Mouse (Mus musculus): ENCODE measurements around the gene Art1. TPM values are rescaled to one million over a fixed set of nuclear protein-coding genes. Genes with fewer than 3 reads are reported as not detected.

The Art1 gene
- polyA plus RNA-seq (2012; rRNA removed) = not detected in 2 replicates

- H3K27me3 ChIP-seq (ENCODE audit: control insufficient read depth, insufficient read depth, low read length) = no peaks in the 10 kb centered on the region
- no peak within 1 kb of the TSS for H3K4me3 ChIP-seq (replicated peaks; ENCODE audit: insufficient read depth, low read depth, low read length)
- no peak within 1 kb of the TSS for H3K27ac ChIP-seq (ENCODE audit: insufficient read depth, low read length)
- no peak for TF ChIP-seq POLR2A (IDR thresholded peaks at IDR 0.05; ENCODE audit: borderline replicate concordance, insufficient read depth, low read length)
- no peak for TF ChIP-seq CTCF (IDR thresholded peaks at IDR 0.05; ENCODE audit: borderline replicate concordance, insufficient read depth, low read depth, low read length)
- H3K4me1 ChIP-seq (ENCODE audit: control insufficient read depth, insufficient read depth, low read length) = no peaks in the 10 kb centered on the region
- 73% methylated on average over 5 of the region's 5 CpGs for WGBS
- DNase-seq = no peak
These were observed at the start of gene Art1 for GRCm38 (mm10) chr7:102101487-102101886. Art1 (plus strand) TSS chr7:102101743.

- WGBS = 90% methylated on average over 3 of the region's 3 CpGs
- TF ChIP-seq CTCF (IDR thresholded peaks at IDR 0.05; ENCODE audit: borderline replicate concordance, insufficient read depth, low read depth, low read length) (no peak), POLR2A (IDR thresholded peaks at IDR 0.05; ENCODE audit: borderline replicate concordance, insufficient read depth, low read length) (no peak)
- DNase-seq = no peak
- no peaks in the 10 kb centered on the region for H3K27me3 ChIP-seq (ENCODE audit: control insufficient read depth, insufficient read depth, low read length)
- H3K4me1 ChIP-seq (ENCODE audit: control insufficient read depth, insufficient read depth, low read length) = peaks cover 2% of the 10 kb centered on the region; the same call in 1 of the 2 replicates
- H3K27ac ChIP-seq (ENCODE audit: insufficient read depth, low read length) = no peak overlapping the region
- H3K4me3 ChIP-seq (replicated peaks; ENCODE audit: insufficient read depth, low read depth, low read length) = no peak overlapping the region
These were observed 40.2 kb upstream of the Art1 start for GRCm38 (mm10) chr7:102061353-102061752.

- 92% methylated on average over 1 of the region's 1 CpGs for WGBS
- no peak for DNase-seq
These were observed 39.3 kb upstream of the Art1 start for GRCm38 (mm10) chr7:102062203-102062602.

GRCm38 (mm10) chr7:102063891-102064290, 37.7 kb upstream of the Art1 start:
- TF ChIP-seq POLR2A (IDR thresholded peaks at IDR 0.05; ENCODE audit: borderline replicate concordance, insufficient read depth, low read length) (no peak), CTCF (IDR thresholded peaks at IDR 0.05; ENCODE audit: borderline replicate concordance, insufficient read depth, low read depth, low read length) (no peak)
- Histone ChIP-seq H3K27ac (ENCODE audit: insufficient read depth, low read length) (no peak overlapping the region), H3K4me1 (ENCODE audit: control insufficient read depth, insufficient read depth, low read length) (no peaks in the 10 kb centered on the region; the same call in 1 of the 2 replicates), H3K4me3 (replicated peaks; ENCODE audit: insufficient read depth, low read depth, low read length) (peak overlapping the region; percentile 72), H3K27me3 (ENCODE audit: control insufficient read depth, insufficient read depth, low read length) (no peaks in the 10 kb centered on the region)
- WGBS = 88% methylated on average over 9 of the region's 9 CpGs
- DNase-seq = no peak

More at GRCm38 (mm10) chr7:102062203-102062602, 39.3 kb upstream of the Art1 start:
- Histone ChIP-seq H3K4me3 (replicated peaks; ENCODE audit: insufficient read depth, low read depth, low read length) (no peak overlapping the region), H3K27ac (ENCODE audit: insufficient read depth, low read length) (no peak overlapping the region), H3K4me1 (ENCODE audit: control insufficient read depth, insufficient read depth, low read length) (no peaks in the 10 kb centered on the region; the same call in 1 of the 2 replicates), H3K27me3 (ENCODE audit: control insufficient read depth, insufficient read depth, low read length) (no peaks in the 10 kb centered on the region)
- TF ChIP-seq CTCF (IDR thresholded peaks at IDR 0.05; ENCODE audit: borderline replicate concordance, insufficient read depth, low read depth, low read length) = no peak
- no peak for TF ChIP-seq POLR2A (IDR thresholded peaks at IDR 0.05; ENCODE audit: borderline replicate concordance, insufficient read depth, low read length)

GRCm38 (mm10) chr7:102064655-102065045, 36.9 kb upstream of the Art1 start:
- 2% methylated on average over 9 of the region's 9 CpGs for WGBS

GRCm38 (mm10) chr7:102065046-102065891, 36.3 kb upstream of the Art1 start, which contains the start of the genes Rnf121, Xndc1 and Xntrpc:
Rnf121 (minus strand) TSS chr7:102065469.
Xndc1 (plus strand) TSS chr7:102065511.
Xntrpc (plus strand) TSS chr7:102065713.
- Histone ChIP-seq H3K27me3 (ENCODE audit: control insufficient read depth, insufficient read depth, low read length) (no peaks in the 10 kb centered on the region), H3K27ac (ENCODE audit: insufficient read depth, low read length) (peak within 1 kb of the TSS; percentile 57), H3K4me3 (replicated peaks; ENCODE audit: insufficient read depth, low read depth, low read length) (peak within 1 kb of the TSS; percentile 72), H3K4me1 (ENCODE audit: control insufficient read depth, insufficient read depth, low read length) (no peaks in the 10 kb centered on the region; the same call in 1 of the 2 replicates)
- under 1% methylated on average over 56 of the region's 56 CpGs for WGBS
- peak; percentile 78 for TF ChIP-seq POLR2A (IDR thresholded peaks at IDR 0.05; ENCODE audit: borderline replicate concordance, insufficient read depth, low read length)
- no peak for TF ChIP-seq CTCF (IDR thresholded peaks at IDR 0.05; ENCODE audit: borderline replicate concordance, insufficient read depth, low read depth, low read length)
- DNase-seq = peak; percentile 94

More at GRCm38 (mm10) chr7:102064655-102065045, 36.9 kb upstream of the Art1 start:
- Histone ChIP-seq H3K4me3 (replicated peaks; ENCODE audit: insufficient read depth, low read depth, low read length) (peak overlapping the region; percentile 72), H3K4me1 (ENCODE audit: control insufficient read depth, insufficient read depth, low read length) (no peaks in the 10 kb centered on the region; the same call in 1 of the 2 replicates), H3K27me3 (ENCODE audit: control insufficient read depth, insufficient read depth, low read length) (no peaks in the 10 kb centered on the region), H3K27ac (ENCODE audit: insufficient read depth, low read length) (peak overlapping the region; percentile 57)
- TF ChIP-seq CTCF (IDR thresholded peaks at IDR 0.05; ENCODE audit: borderline replicate concordance, insufficient read depth, low read depth, low read length) (no peak), POLR2A (IDR thresholded peaks at IDR 0.05; ENCODE audit: borderline replicate concordance, insufficient read depth, low read length) (no peak)
- no peak for DNase-seq

- no peak for DNase-seq
- Histone ChIP-seq H3K27ac (ENCODE audit: insufficient read depth, low read length) (no peak overlapping the region), H3K4me1 (ENCODE audit: control insufficient read depth, insufficient read depth, low read length) (no peaks in the 10 kb centered on the region; the same call in 1 of the 2 replicates), H3K4me3 (replicated peaks; ENCODE audit: insufficient read depth, low read depth, low read length) (no peak overlapping the region), H3K27me3 (ENCODE audit: control insufficient read depth, insufficient read depth, low read length) (no peaks in the 10 kb centered on the region)
- whole genome bisulfite sequencing = 58% methylated on average over 6 of the region's 6 CpGs
- no peak for TF ChIP-seq POLR2A (IDR thresholded peaks at IDR 0.05; ENCODE audit: borderline replicate concordance, insufficient read depth, low read length)
- no peak for TF ChIP-seq CTCF (IDR thresholded peaks at IDR 0.05; ENCODE audit: borderline replicate concordance, insufficient read depth, low read depth, low read length)
These were observed 35.2 kb upstream of the Art1 start for GRCm38 (mm10) chr7:102066363-102066762.

Data from cerebellum, adult 2 months (tissue).